Mouse (Mus musculus) heart, embryonic 10.5 days (tissue): ENCODE results near the gene Tph2. TPM values are rescaled to one million over a fixed set of nuclear protein-coding genes. Genes with fewer than 3 reads are reported as not detected.

Source experiments
- DNase-seq: peaks from one replicate; pipeline ENCODE4 v3.0.0-alpha.2; 2017; ENCODE audit warnings: low spot score
- H3K27ac ChIP-seq: fragments of 300-500 bp; sonication (generic); 2 replicates; pipeline ENCODE4 v1.5.1; 2016; ENCODE audit warnings: mild to moderate bottlenecking
- H3K27me3 ChIP-seq: fragments of 300-500 bp; sonication (generic); 2 replicates; pipeline ENCODE4 v1.6.1; 2016; ENCODE audit warnings: mild to moderate bottlenecking; ENCODE audit not compliant: poor library complexity, insufficient read depth, severe bottlenecking
- H3K36me3 ChIP-seq: fragments of 300-500 bp; sonication (generic); 2 replicates; pipeline ENCODE4 v1.6.1; 2016; ENCODE audit warnings: mild to moderate bottlenecking, moderate library complexity
- H3K4me1 ChIP-seq: fragments of 300-500 bp; sonication (generic); 2 replicates; pipeline ENCODE4 v1.6.1; 2016; ENCODE audit warnings: mild to moderate bottlenecking
- H3K4me3 ChIP-seq: fragments of 300-500 bp; sonication (generic); 2 replicates; pipeline ENCODE4 v1.5.1; 2016; ENCODE audit warnings: mild to moderate bottlenecking, moderate library complexity
- H3K9me3 ChIP-seq: fragments of 300-500 bp; sonication (generic); 2 replicates; pipeline ENCODE4 v1.6.1; 2016; ENCODE audit warnings: mild to moderate bottlenecking, moderate library complexity
- WGBS: fragments of 180-500 bp; shearing (Covaris S2); methylation state at CpG from one replicate; pipeline ENCODE4 v1.1.7; 2016; 5-methylcytosine and 5-hydroxymethylcytosine counted together
- polyA plus RNA-seq: library from polyadenylated mRNA; unstranded; fragments of >200 nt; fragmentation: Nextera tagmentation; extraction: Ambion mirVana; gene quantifications from 2 replicates; pipeline ENCODE4 v1.2.1, GENCODE M21; 2016

Tph2 gene
- polyA plus RNA-seq, 1 experiment from 2014 or later, result not detected

DNA sequence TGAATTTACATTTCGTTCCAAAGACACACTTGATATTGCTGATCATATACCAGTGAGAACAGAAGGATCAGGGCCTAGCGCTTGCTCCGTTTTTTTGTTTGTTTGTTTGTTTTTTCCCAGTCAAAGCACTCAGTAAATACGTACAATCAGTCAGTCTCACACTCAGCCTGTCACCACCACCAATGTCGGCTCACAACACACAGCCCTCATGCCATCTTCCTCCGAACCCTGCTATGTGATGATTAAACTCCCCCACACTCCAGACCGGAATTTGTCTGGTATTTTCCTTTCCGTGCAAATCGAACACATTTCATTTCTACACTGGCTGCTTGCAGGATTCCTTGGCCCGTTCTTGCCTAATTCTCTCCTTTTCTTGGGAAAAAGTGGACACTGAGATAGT is 11.5 kb downstream of the Tph2 start:
- Histone ChIP-seq H3K4me3 (peak overlapping the region; percentile 9; the same call in 1 of the 2 replicates), H3K27me3 (no peaks in the 10 kb centered on the region), H3K36me3 (no peaks in the 10 kb centered on the region), H3K27ac (no peak overlapping the region), H3K4me1 (no peaks in the 10 kb centered on the region), H3K9me3 (no peaks in the 10 kb centered on the region)
- 67% methylated on average over 10 of the region's 10 CpGs for WGBS
- no peak for DNase-seq

DNA sequence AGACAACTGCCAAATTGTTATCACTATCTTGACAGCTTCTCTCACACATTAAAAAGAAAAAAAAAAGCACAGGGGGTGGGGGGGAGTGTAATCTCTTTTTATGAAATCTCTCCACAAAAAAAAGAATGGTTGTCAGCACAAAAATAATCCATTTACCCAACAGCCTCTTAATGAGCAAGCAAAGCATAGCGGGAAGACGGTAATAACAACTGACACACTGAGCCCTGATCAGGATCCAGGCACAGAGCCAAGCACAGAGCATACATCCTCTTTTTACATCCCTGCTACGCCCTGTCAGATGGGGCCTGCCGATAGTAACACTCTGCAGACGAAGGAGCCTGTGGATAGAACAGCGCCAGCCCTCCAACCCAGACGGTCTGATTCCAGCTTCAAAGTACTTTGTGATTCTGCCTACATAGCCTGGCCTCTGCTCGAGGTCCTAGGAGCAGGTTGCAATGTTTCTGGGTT is 13.4 kb downstream of the Tph2 start:
- Histone ChIP-seq H3K4me3 (no peak overlapping the region), H3K36me3 (no peaks in the 10 kb centered on the region), H3K9me3 (no peaks in the 10 kb centered on the region), H3K27me3 (no peaks in the 10 kb centered on the region), H3K4me1 (no peaks in the 10 kb centered on the region), H3K27ac (no peak overlapping the region)
- WGBS, result 56% methylated on average over 8 of the region's 8 CpGs
- no peak for DNase-seq

DNA sequence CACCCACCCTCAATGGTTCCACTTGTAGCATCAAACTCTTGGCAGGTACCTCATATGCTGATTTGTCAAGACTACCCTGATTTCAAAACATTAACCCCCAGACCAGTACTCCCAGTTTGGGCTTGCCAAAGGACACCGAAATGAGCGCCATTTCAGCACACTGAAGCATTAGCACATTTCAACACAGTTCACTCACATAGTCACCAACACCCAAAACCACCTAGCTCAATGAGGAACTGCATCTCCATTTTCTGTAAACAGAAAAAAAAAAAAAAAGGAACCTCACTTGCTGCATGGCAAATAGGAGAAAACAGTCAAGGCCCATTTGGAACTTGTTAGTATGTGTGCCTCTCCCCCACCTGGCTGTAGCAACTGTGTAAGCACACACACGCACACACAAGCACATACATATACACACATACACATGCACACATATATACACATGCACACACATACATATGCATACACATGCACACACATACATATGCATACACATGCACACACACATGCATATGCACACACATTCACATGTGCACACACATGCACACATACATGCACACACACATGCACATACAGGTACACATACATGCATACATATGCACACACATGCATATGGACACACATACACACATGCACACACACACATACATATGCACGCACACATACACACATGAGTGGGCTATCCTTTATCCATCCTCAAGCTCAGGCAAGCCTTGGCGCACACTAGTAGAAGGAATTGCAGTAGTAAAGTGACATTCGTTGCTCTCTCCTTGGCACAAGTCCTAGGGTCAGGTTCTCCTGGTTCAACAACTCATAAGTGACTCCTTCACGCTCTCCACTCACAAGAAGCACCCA is 14.1 kb downstream of the Tph2 start:
- no peak for DNase-seq
- WGBS, result 82% methylated on average over 7 of the region's 7 CpGs
- no peaks in the 10 kb centered on the region for H3K36me3 ChIP-seq
- H3K9me3 ChIP-seq, result no peaks in the 10 kb centered on the region
- no peaks in the 10 kb centered on the region for H3K27me3 ChIP-seq
- no peak overlapping the region for H3K27ac ChIP-seq
- no peak overlapping the region for H3K4me3 ChIP-seq
- H3K4me1 ChIP-seq, result no peaks in the 10 kb centered on the region

- Histone ChIP-seq H3K4me1 (no peaks in the 10 kb centered on the region), H3K36me3 (no peaks in the 10 kb centered on the region), H3K27me3 (no peaks in the 10 kb centered on the region), H3K27ac (no peak overlapping the region), H3K4me3 (no peak overlapping the region), H3K9me3 (no peaks in the 10 kb centered on the region)
- DNase-seq, result no peak
- 39% methylated on average over 9 of the region's 9 CpGs for WGBS
Measured at GRCm38 (mm10) chr10:115169410-115169809, 15.4 kb downstream of the Tph2 start.

GRCm38 (mm10) chr10:115160289-115160688 is 24.5 kb downstream of the Tph2 start:
- Histone ChIP-seq H3K27ac (no peak overlapping the region), H3K27me3 (no peaks in the 10 kb centered on the region), H3K9me3 (no peaks in the 10 kb centered on the region), H3K36me3 (no peaks in the 10 kb centered on the region), H3K4me3 (no peak overlapping the region), H3K4me1 (no peaks in the 10 kb centered on the region)
- DNase-seq, result no peak
- 65% methylated on average over 5 of the region's 5 CpGs for WGBS

GRCm38 (mm10) chr10:115147308-115147707 is 37.5 kb downstream of the Tph2 start:
- no peaks in the 10 kb centered on the region for H3K27me3 ChIP-seq
- H3K36me3 ChIP-seq, result no peaks in the 10 kb centered on the region
- no peak overlapping the region for H3K4me3 ChIP-seq
- no peaks in the 10 kb centered on the region for H3K4me1 ChIP-seq
- DNase-seq, result no peak
- no peaks in the 10 kb centered on the region for H3K9me3 ChIP-seq
- H3K27ac ChIP-seq, result no peak overlapping the region
- WGBS, result 70% methylated on average over 5 of the region's 5 CpGs

GRCm38 (mm10) chr10:115146257-115146898 is 38.4 kb downstream of the Tph2 start:
- no peaks in the 10 kb centered on the region for H3K27me3 ChIP-seq
- WGBS, result 77% methylated on average over 8 of the region's 8 CpGs
- DNase-seq, result no peak
- H3K36me3 ChIP-seq, result no peaks in the 10 kb centered on the region
- H3K27ac ChIP-seq, result no peak overlapping the region
- H3K4me3 ChIP-seq, result no peak overlapping the region
- no peaks in the 10 kb centered on the region for H3K4me1 ChIP-seq
- H3K9me3 ChIP-seq, result no peaks in the 10 kb centered on the region

GRCm38 (mm10) chr10:115144542-115144941 is 40.3 kb downstream of the Tph2 start:
- H3K4me1 ChIP-seq, result no peaks in the 10 kb centered on the region

GRCm38 (mm10) chr10:115143641-115144040 is 41.2 kb downstream of the Tph2 start:
- WGBS, result 47% methylated on average over 6 of the region's 6 CpGs
- Histone ChIP-seq H3K27me3 (no peaks in the 10 kb centered on the region), H3K4me1 (no peaks in the 10 kb centered on the region), H3K4me3 (no peak overlapping the region), H3K36me3 (no peaks in the 10 kb centered on the region), H3K9me3 (no peaks in the 10 kb centered on the region), H3K27ac (no peak overlapping the region)
- DNase-seq, result no peak

More at GRCm38 (mm10) chr10:115144542-115144941, 40.3 kb downstream of the Tph2 start:
- H3K9me3 ChIP-seq, result no peaks in the 10 kb centered on the region
- 29% methylated on average over 5 of the region's 5 CpGs for WGBS
- DNase-seq, result no peak
- H3K27ac ChIP-seq, result no peak overlapping the region
- no peak overlapping the region for H3K4me3 ChIP-seq
- no peaks in the 10 kb centered on the region for H3K36me3 ChIP-seq
- H3K27me3 ChIP-seq, result no peaks in the 10 kb centered on the region

DNA sequence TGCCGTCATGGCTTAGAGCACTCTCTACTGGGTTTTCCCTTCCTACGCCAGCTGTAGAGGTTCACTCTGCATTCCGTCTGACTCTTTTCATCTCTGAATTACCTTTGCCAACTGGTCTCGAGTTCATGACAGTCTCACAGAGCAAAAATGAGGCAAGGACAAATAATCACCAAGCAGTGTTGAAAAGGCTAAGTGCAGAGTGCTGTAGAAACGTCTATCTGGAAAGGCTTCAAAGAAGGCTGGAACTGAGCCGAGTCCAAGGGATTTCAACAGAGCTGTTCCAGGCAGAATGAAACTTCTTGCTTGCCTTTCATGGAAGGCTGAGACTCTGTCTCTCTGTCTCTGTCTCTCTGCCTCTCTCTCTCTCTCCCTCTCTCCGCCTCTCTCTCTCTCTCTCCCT is 47.8 kb downstream of the Tph2 start:
- Histone ChIP-seq H3K4me1 (no peaks in the 10 kb centered on the region), H3K27me3 (no peaks in the 10 kb centered on the region), H3K4me3 (no peak overlapping the region), H3K27ac (no peak overlapping the region), H3K36me3 (no peaks in the 10 kb centered on the region), H3K9me3 (no peaks in the 10 kb centered on the region)
- no peak for DNase-seq
- 58% methylated on average over 7 of the region's 7 CpGs for WGBS

- peak; percentile 54 for DNase-seq
Measured at GRCm38 (mm10) chr10:115127907-115128306, 56.9 kb downstream of the Tph2 start.

GRCm38 (mm10) chr10:115125550-115125949 is 59.3 kb downstream of the Tph2 start:
- H3K27me3 ChIP-seq, result no peaks in the 10 kb centered on the region
- DNase-seq, result peak; percentile 31
- no peak overlapping the region for H3K27ac ChIP-seq
- H3K4me3 ChIP-seq, result no peak overlapping the region
- H3K36me3 ChIP-seq, result no peaks in the 10 kb centered on the region
- 40% methylated on average over 5 of the region's 5 CpGs for WGBS
- H3K4me1 ChIP-seq, result no peaks in the 10 kb centered on the region
- no peaks in the 10 kb centered on the region for H3K9me3 ChIP-seq

More at GRCm38 (mm10) chr10:115127907-115128306, 56.9 kb downstream of the Tph2 start:
- H3K27ac ChIP-seq, result no peak overlapping the region
- H3K4me3 ChIP-seq, result no peak overlapping the region
- no peaks in the 10 kb centered on the region for H3K27me3 ChIP-seq
- no peaks in the 10 kb centered on the region for H3K4me1 ChIP-seq
- no peaks in the 10 kb centered on the region for H3K9me3 ChIP-seq
- H3K36me3 ChIP-seq, result no peaks in the 10 kb centered on the region
- 61% methylated on average over 1 of the region's 1 CpGs for WGBS

DNA sequence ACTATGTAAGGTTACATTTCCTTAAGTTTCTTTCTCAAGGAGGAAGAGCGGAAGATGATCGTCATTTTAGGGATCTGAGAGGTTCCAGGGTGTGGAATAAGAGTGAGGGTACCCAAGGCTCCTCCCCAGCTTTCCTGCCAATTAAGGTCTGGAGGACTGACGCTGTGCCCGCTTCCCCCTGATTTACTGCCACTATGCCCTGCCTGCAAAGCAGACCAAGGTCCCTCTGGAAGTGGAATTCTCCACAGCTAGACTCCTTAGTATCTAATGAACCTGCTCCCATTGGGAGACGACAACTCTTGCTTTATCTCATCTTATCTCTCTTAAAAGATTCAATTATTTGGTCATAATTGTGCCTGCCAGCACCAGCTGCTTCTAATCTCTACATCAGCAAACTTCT is 59.8 kb downstream of the Tph2 start:
- peak; percentile 3 for DNase-seq
- Histone ChIP-seq H3K4me1 (no peaks in the 10 kb centered on the region), H3K36me3 (no peaks in the 10 kb centered on the region), H3K4me3 (no peak overlapping the region), H3K9me3 (no peaks in the 10 kb centered on the region), H3K27ac (no peak overlapping the region), H3K27me3 (no peaks in the 10 kb centered on the region)
- WGBS, result 69% methylated on average over 5 of the region's 5 CpGs
